Mouse (Mus musculus): ENCODE measurements around the gene Ahnak2. TPM values are rescaled to one million over a fixed set of nuclear protein-coding genes. Genes with fewer than 3 reads are reported as not detected.

Gene Ahnak2
- polyA plus RNA-seq, 1 experiment from 2014 or later = 0.18 TPM

- WGBS (ENCODE audit: insufficient replicate concordance) = 33% methylated on average over 6 of the region's 6 CpGs
- no peak overlapping the region for H3K9ac ChIP-seq
- H3K4me1 ChIP-seq (replicated peaks) = peaks cover 7% of the 10 kb centered on the region
- no peak for ATAC-seq (ENCODE audit: insufficient read depth)
- H3K4me3 ChIP-seq (replicated peaks) = no peak overlapping the region
- no peak overlapping the region for H3K4me2 ChIP-seq
- H3K9me3 ChIP-seq (replicated peaks) = no peaks in the 10 kb centered on the region
- H3K27me3 ChIP-seq = no peaks in the 10 kb centered on the region
- 0 out of 2 replicates have a peak, but pooled peaks cover 4% of the 10 kb centered on the region for H3K36me3 ChIP-seq (replicated peaks)
- H3K27ac ChIP-seq (replicated peaks) = no peak overlapping the region
Measured at GRCm38 (mm10) chr12:112742768-112743167, 59.7 kb downstream of the Ahnak2 start.

- no peak overlapping the region for H3K27ac ChIP-seq (replicated peaks)
- H3K4me3 ChIP-seq (replicated peaks) = no peak overlapping the region
- no peak for ATAC-seq (ENCODE audit: insufficient read depth)
Measured at GRCm38 (mm10) chr12:112739023-112739568, 63.4 kb downstream of the Ahnak2 start.

GRCm38 (mm10) chr12:112738281-112739022 lies 64.0 kb downstream of the Ahnak2 start:
- Histone ChIP-seq H3K4me1 (replicated peaks) (peaks cover 6% of the 10 kb centered on the region), H3K36me3 (replicated peaks) (0 out of 2 replicates have a peak, but pooled peaks cover 4% of the 10 kb centered on the region), H3K27me3 (no peaks in the 10 kb centered on the region), H3K9ac (no peak overlapping the region), H3K27ac (replicated peaks) (no peak overlapping the region), H3K4me2 (no peak overlapping the region), H3K9me3 (replicated peaks) (no peaks in the 10 kb centered on the region), H3K4me3 (replicated peaks) (no peak overlapping the region)
- 73% methylated on average over 31 of the region's 31 CpGs for WGBS (ENCODE audit: insufficient replicate concordance)
- ATAC-seq (ENCODE audit: insufficient read depth) = no peak

More at GRCm38 (mm10) chr12:112739023-112739568, 63.4 kb downstream of the Ahnak2 start:
- no peak overlapping the region for H3K4me2 ChIP-seq
- WGBS (ENCODE audit: insufficient replicate concordance) = 76% methylated on average over 24 of the region's 24 CpGs
- H3K9me3 ChIP-seq (replicated peaks) = no peaks in the 10 kb centered on the region
- H3K4me1 ChIP-seq (replicated peaks) = peaks cover 7% of the 10 kb centered on the region
- no peaks in the 10 kb centered on the region for H3K27me3 ChIP-seq
- no peak overlapping the region for H3K9ac ChIP-seq
- H3K36me3 ChIP-seq (replicated peaks) = 0 out of 2 replicates have a peak, but pooled peaks cover 4% of the 10 kb centered on the region

GRCm38 (mm10) chr12:112737761-112738160 lies 64.7 kb downstream of the Ahnak2 start:
- 0 out of 2 replicates have a peak, but pooled peaks cover under 1% of the 10 kb centered on the region for H3K4me1 ChIP-seq (replicated peaks)
- H3K4me3 ChIP-seq (replicated peaks) = no peak overlapping the region
- WGBS (ENCODE audit: insufficient replicate concordance) = 81% methylated on average over 14 of the region's 14 CpGs
- H3K9me3 ChIP-seq (replicated peaks) = no peaks in the 10 kb centered on the region
- no peaks in the 10 kb centered on the region for H3K27me3 ChIP-seq
- ATAC-seq (ENCODE audit: insufficient read depth) = no peak
- no peak overlapping the region for H3K4me2 ChIP-seq
- H3K36me3 ChIP-seq (replicated peaks) = 0 out of 2 replicates have a peak, but pooled peaks cover 4% of the 10 kb centered on the region
- no peak overlapping the region for H3K27ac ChIP-seq (replicated peaks)
- H3K9ac ChIP-seq = no peak overlapping the region

GRCm38 (mm10) chr12:112737081-112737480 lies 65.4 kb downstream of the Ahnak2 start:
- ATAC-seq (ENCODE audit: insufficient read depth) = no peak
- no peaks in the 10 kb centered on the region for H3K4me1 ChIP-seq (replicated peaks)
- no peak overlapping the region for H3K9ac ChIP-seq
- H3K4me3 ChIP-seq (replicated peaks) = no peak overlapping the region
- H3K36me3 ChIP-seq (replicated peaks) = 0 out of 2 replicates have a peak, but pooled peaks cover 4% of the 10 kb centered on the region
- no peaks in the 10 kb centered on the region for H3K27me3 ChIP-seq
- no peaks in the 10 kb centered on the region for H3K9me3 ChIP-seq (replicated peaks)
- WGBS (ENCODE audit: insufficient replicate concordance) = 68% methylated on average over 7 of the region's 7 CpGs
- H3K27ac ChIP-seq (replicated peaks) = no peak overlapping the region
- no peak overlapping the region for H3K4me2 ChIP-seq

GRCm38 (mm10) chr12:112736636-112736925 lies 65.9 kb downstream of the Ahnak2 start:
- WGBS (ENCODE audit: insufficient replicate concordance) = 67% methylated on average over 10 of the region's 10 CpGs
- no peak overlapping the region for H3K9ac ChIP-seq
- H3K4me3 ChIP-seq (replicated peaks) = no peak overlapping the region
- no peak for ATAC-seq (ENCODE audit: insufficient read depth)
- no peaks in the 10 kb centered on the region for H3K27me3 ChIP-seq
- H3K36me3 ChIP-seq (replicated peaks) = 0 out of 2 replicates have a peak, but pooled peaks cover 4% of the 10 kb centered on the region
- no peaks in the 10 kb centered on the region for H3K4me1 ChIP-seq (replicated peaks)
- H3K4me2 ChIP-seq = no peak overlapping the region
- H3K27ac ChIP-seq (replicated peaks) = no peak overlapping the region
- no peaks in the 10 kb centered on the region for H3K9me3 ChIP-seq (replicated peaks)

GRCm38 (mm10) chr12:112735896-112736635 lies 66.4 kb downstream of the Ahnak2 start:
- 0 out of 2 replicates have a peak, but pooled peaks cover 4% of the 10 kb centered on the region for H3K36me3 ChIP-seq (replicated peaks)

GRCm38 (mm10) chr12:112734881-112735655 lies 67.4 kb downstream of the Ahnak2 start:
- no peak overlapping the region for H3K27ac ChIP-seq (replicated peaks)
- WGBS (ENCODE audit: insufficient replicate concordance) = 66% methylated on average over 19 of the region's 19 CpGs

More at GRCm38 (mm10) chr12:112735896-112736635, 66.4 kb downstream of the Ahnak2 start:
- Histone ChIP-seq H3K27ac (replicated peaks) (no peak overlapping the region), H3K9me3 (replicated peaks) (no peaks in the 10 kb centered on the region), H3K4me2 (no peak overlapping the region), H3K27me3 (no peaks in the 10 kb centered on the region), H3K9ac (no peak overlapping the region), H3K4me3 (replicated peaks) (no peak overlapping the region), H3K4me1 (replicated peaks) (no peaks in the 10 kb centered on the region)
- 75% methylated on average over 29 of the region's 29 CpGs for WGBS (ENCODE audit: insufficient replicate concordance)
- no peak for ATAC-seq (ENCODE audit: insufficient read depth)

GRCm38 (mm10) chr12:112734108-112734820 lies 68.2 kb downstream of the Ahnak2 start:
- H3K36me3 ChIP-seq (replicated peaks) = 0 out of 2 replicates have a peak, but pooled peaks cover 4% of the 10 kb centered on the region
- H3K4me2 ChIP-seq = no peak overlapping the region

More at GRCm38 (mm10) chr12:112734881-112735655, 67.4 kb downstream of the Ahnak2 start:
- Histone ChIP-seq H3K9me3 (replicated peaks) (no peaks in the 10 kb centered on the region), H3K27me3 (no peaks in the 10 kb centered on the region), H3K4me1 (replicated peaks) (no peaks in the 10 kb centered on the region), H3K4me3 (replicated peaks) (no peak overlapping the region), H3K9ac (no peak overlapping the region), H3K36me3 (replicated peaks) (0 out of 2 replicates have a peak, but pooled peaks cover 4% of the 10 kb centered on the region), H3K4me2 (no peak overlapping the region)
- no peak for ATAC-seq (ENCODE audit: insufficient read depth)

GRCm38 (mm10) chr12:112732591-112732990 lies 69.9 kb downstream of the Ahnak2 start:
- H3K27me3 ChIP-seq = no peaks in the 10 kb centered on the region
- H3K4me1 ChIP-seq (replicated peaks) = no peaks in the 10 kb centered on the region
- no peak overlapping the region for H3K4me2 ChIP-seq
- H3K27ac ChIP-seq (replicated peaks) = no peak overlapping the region
- WGBS (ENCODE audit: insufficient replicate concordance) = 75% methylated on average over 10 of the region's 10 CpGs
- H3K4me3 ChIP-seq (replicated peaks) = no peak overlapping the region
- H3K9ac ChIP-seq = no peak overlapping the region
- no peaks in the 10 kb centered on the region for H3K9me3 ChIP-seq (replicated peaks)
- ATAC-seq (ENCODE audit: insufficient read depth) = no peak
- no peaks in the 10 kb centered on the region for H3K36me3 ChIP-seq (replicated peaks)

More at GRCm38 (mm10) chr12:112734108-112734820, 68.2 kb downstream of the Ahnak2 start:
- Histone ChIP-seq H3K9ac (no peak overlapping the region), H3K27me3 (no peaks in the 10 kb centered on the region), H3K27ac (replicated peaks) (no peak overlapping the region), H3K4me3 (replicated peaks) (no peak overlapping the region), H3K4me1 (replicated peaks) (no peaks in the 10 kb centered on the region), H3K9me3 (replicated peaks) (no peaks in the 10 kb centered on the region)
- no peak for ATAC-seq (ENCODE audit: insufficient read depth)
- WGBS (ENCODE audit: insufficient replicate concordance) = 60% methylated on average over 2 of the region's 2 CpGs

Data from liver, embryonic 15.5 days (tissue).